Mouse (Mus musculus) MEL (cell line): ENCODE results near the gene Atg7. TPM values are rescaled to one million over a fixed set of nuclear protein-coding genes. Genes with fewer than 3 reads are reported as not detected.

Experiments used
- DNase-seq: peaks from one replicate; pipeline ENCODE4 v3.0.0; 2011; ENCODE audit warnings: low read depth, low spot score
- H3K27ac ChIP-seq: 2 replicates; pipeline ENCODE4 v1.5.1; 2012; ENCODE audit warnings: low read depth, mild to moderate bottlenecking, control low read depth, low read length, moderate library complexity; ENCODE audit not compliant: control insufficient read depth
- H3K27me3 ChIP-seq, 2 experiments: fragments of 150-350 bp in 1 of 2; sonication (generic) in 1 of 2; 2 replicates each; pipeline ENCODE4 v1.6.1; 2012; ENCODE audit warnings: low read length in 2 of 2, mild to moderate bottlenecking in 2 of 2, improper control_type of control experiment in 1 of 2, moderate library complexity in 1 of 2; ENCODE audit not compliant: insufficient read depth in 2 of 2, control insufficient read depth in 1 of 2
- H3K36me3 ChIP-seq, 2 experiments: 2 replicates each; pipeline ENCODE4 v1.6.1; 2012 to 2014; ENCODE audit warnings: low read length in 2 of 2, improper control_type of control experiment in 1 of 2, inconsistent platforms in 1 of 2, mild to moderate bottlenecking in 1 of 2; ENCODE audit not compliant: insufficient read depth in 2 of 2, control insufficient read depth in 1 of 2
- H3K4me1 ChIP-seq, 2 experiments: fragments of 150-350 bp in 1 of 2; sonication (generic) in 1 of 2; 2 replicates each; pipeline ENCODE4 v1.6.1; 2012; ENCODE audit warnings: low read length in 2 of 2, improper control_type of control experiment in 1 of 2, mild to moderate bottlenecking in 1 of 2; ENCODE audit not compliant: insufficient read depth in 2 of 2, control insufficient read depth in 1 of 2
- H3K4me3 ChIP-seq, 2 experiments: fragments of 150-350 bp in 1 of 2; sonication (generic) in 1 of 2; 2 replicates each; pipeline ENCODE4 v1.5.1; 2012; ENCODE audit warnings: low read depth in 2 of 2, low read length in 2 of 2, mild to moderate bottlenecking in 2 of 2, moderate library complexity in 2 of 2, control low read depth in 1 of 2, improper control_type of control experiment in 1 of 2; ENCODE audit not compliant: control insufficient read depth in 1 of 2, insufficient read depth in 1 of 2
- H3K79me2 ChIP-seq: 2 replicates; pipeline ENCODE4 v1.6.1; 2012; ENCODE audit warnings: mild to moderate bottlenecking, low read length, moderate library complexity; ENCODE audit not compliant: control insufficient read depth, poor library complexity, insufficient read depth
- H3K9ac ChIP-seq: 2 replicates; pipeline ENCODE4 v1.6.1; 2012; ENCODE audit warnings: low read depth, mild to moderate bottlenecking, control low read depth, low read length, moderate library complexity; ENCODE audit not compliant: control insufficient read depth, poor library complexity, severe bottlenecking
- H3K9me3 ChIP-seq: fragments of 150-350 bp; sonication (generic); replicated peaks from 2 replicates; pipeline ENCODE4 v1.6.1; 2012; ENCODE audit warnings: mild to moderate bottlenecking, low read length, improper control_type of control experiment, moderate library complexity; ENCODE audit not compliant: insufficient read depth
- CHD2 ChIP-seq: IDR thresholded peaks from 2 replicates; pipeline ENCODE4 v1.6.1; 2011; ENCODE audit warnings: low read length, improper control_type of control experiment
- EP300 ChIP-seq, 2 experiments: IDR thresholded peaks; 2 replicates each; pipeline ENCODE4 v1.6.1; 2011; ENCODE audit warnings: improper control_type of control experiment in 2 of 2, low read length in 2 of 2, low read depth in 1 of 2, mild to moderate bottlenecking in 1 of 2
- ETS1 ChIP-seq: IDR thresholded peaks from 2 replicates; pipeline ENCODE4 v1.6.1; 2012; ENCODE audit warnings: low read depth, mild to moderate bottlenecking, inconsistent platforms, low read length, improper control_type of control experiment, moderate library complexity
- GATA1 ChIP-seq: IDR thresholded peaks from 2 replicates; pipeline ENCODE4 v1.6.1; 2011; ENCODE audit warnings: low read depth, low read length, improper control_type of control experiment
- HCFC1 ChIP-seq: IDR thresholded peaks from 2 replicates; pipeline ENCODE4 v1.6.1; 2012; ENCODE audit warnings: low read depth, mild to moderate bottlenecking, inconsistent platforms, low read length, improper control_type of control experiment, moderate library complexity
- JUND ChIP-seq: IDR thresholded peaks from 2 replicates; pipeline ENCODE4 v1.6.1; 2011; ENCODE audit warnings: low read depth, mild to moderate bottlenecking, improper control_type of control experiment, low read length
- MEF2A ChIP-seq: IDR thresholded peaks from 2 replicates; pipeline ENCODE4 v1.6.1; 2014; ENCODE audit warnings: low read depth, mild to moderate bottlenecking, inconsistent platforms, low read length, improper control_type of control experiment; ENCODE audit not compliant: poor library complexity, insufficient replicate concordance, severe bottlenecking; ENCODE audit errors: extremely low read depth
- MXI1 ChIP-seq: IDR thresholded peaks from 2 replicates; pipeline ENCODE4 v1.6.1; 2011; ENCODE audit warnings: mild to moderate bottlenecking, low read depth, low read length, improper control_type of control experiment
- NRF1 ChIP-seq: IDR thresholded peaks from 2 replicates; pipeline ENCODE4 v1.6.1; 2014; ENCODE audit warnings: low read depth, mild to moderate bottlenecking, inconsistent platforms, low read length, improper control_type of control experiment, moderate library complexity; ENCODE audit not compliant: poor library complexity, insufficient read depth, severe bottlenecking
- RCOR1 ChIP-seq: IDR thresholded peaks from 2 replicates; pipeline ENCODE4 v1.6.1; 2012; ENCODE audit warnings: low read depth, mild to moderate bottlenecking, inconsistent platforms, low read length, improper control_type of control experiment
- SIN3A ChIP-seq: IDR thresholded peaks from 2 replicates; pipeline ENCODE4 v1.6.1; 2012; ENCODE audit warnings: low read length, improper control_type of control experiment, inconsistent platforms
- SMC3 ChIP-seq: IDR thresholded peaks from 2 replicates; pipeline ENCODE4 v1.6.1; 2011; ENCODE audit warnings: low read depth, low read length, improper control_type of control experiment
- TBP ChIP-seq: IDR thresholded peaks from 2 replicates; pipeline ENCODE4 v1.8.0; 2011; ENCODE audit warnings: low read depth, low read length, improper control_type of control experiment
- UBTF ChIP-seq: IDR thresholded peaks from 2 replicates; pipeline ENCODE4 v1.6.1; 2012; ENCODE audit warnings: low read depth, mild to moderate bottlenecking, inconsistent platforms, low read length, improper control_type of control experiment, moderate library complexity, borderline replicate concordance; ENCODE audit not compliant: insufficient read depth
- ZC3H11A ChIP-seq: IDR thresholded peaks from 2 replicates; pipeline ENCODE4 v1.6.1; 2012; ENCODE audit warnings: low read depth, mild to moderate bottlenecking, inconsistent platforms, low read length, improper control_type of control experiment
- ZKSCAN1 ChIP-seq: IDR thresholded peaks from 2 replicates; pipeline ENCODE4 v1.6.1; 2012; ENCODE audit warnings: low read depth, mild to moderate bottlenecking, inconsistent platforms, low read length, improper control_type of control experiment, moderate library complexity
- ZMIZ1 ChIP-seq: IDR thresholded peaks from 2 replicates; pipeline ENCODE4 v1.6.1; 2012; ENCODE audit warnings: low read depth, mild to moderate bottlenecking, inconsistent platforms, low read length, improper control_type of control experiment, moderate library complexity
- ZNF384 ChIP-seq: IDR thresholded peaks from 2 replicates; pipeline ENCODE4 v1.6.1; 2012; ENCODE audit warnings: low read depth, mild to moderate bottlenecking, inconsistent platforms, low read length, improper control_type of control experiment
- polyA plus RNA-seq, 2 experiments: library from polyadenylated mRNA; stranded (reverse) in 1 of 2; unstranded in 1 of 2; fragments of >175 nt in 1 of 2; fragments of >200 nt in 1 of 2; gene quantifications; 2 replicates each; pipeline versions ENCODE4 v1.2.1 to v1.2.4; 2012; ENCODE audit warnings: low replicate concordance in 2 of 2, low read depth in 1 of 2; ENCODE audit not compliant: insufficient read length in 2 of 2, insufficient read depth in 1 of 2, missing spikeins in 1 of 2
- total RNA-seq: library from RNA; depleted of rRNA; stranded (reverse); fragments of 300-350 nt; gene quantifications from 2 replicates; pipeline ENCODE4 v1.2.3, GENCODE M21; 2012

Atg7 gene
- total and polyA plus RNA-seq, 3 experiments = 14.6 TPM; not detected in 1

- no peak overlapping the region for H3K9ac ChIP-seq
- no peaks in the 10 kb centered on the region for H3K79me2 ChIP-seq
- DNase-seq = no peak
- no peaks in the 10 kb centered on the region for H3K36me3 ChIP-seq
- H3K9me3 ChIP-seq = no peaks in the 10 kb centered on the region
- H3K4me1 ChIP-seq = no peaks in the 10 kb centered on the region
- H3K4me3 ChIP-seq = no peak overlapping the region
- H3K27ac ChIP-seq = no peak overlapping the region
- no peaks in the 10 kb centered on the region for H3K27me3 ChIP-seq
- peak; percentile 74 for TF ChIP-seq ZNF384
- peak; percentile 55 for TF ChIP-seq GATA1
- no peak for TF ChIP-seq MEF2A
These were observed 213.6 kb downstream of the Atg7 start for GRCm38 (mm10) chr6:114856501-114856900.

GRCm38 (mm10) chr6:114857996-114858721, 215.3 kb downstream of the Atg7 start:
- no peaks in the 10 kb centered on the region for H3K79me2 ChIP-seq
- DNase-seq = no peak
- H3K4me3 ChIP-seq = no peak overlapping the region
- no peaks in the 10 kb centered on the region for H3K4me1 ChIP-seq
- H3K27ac ChIP-seq = no peak overlapping the region
- TF ChIP-seq JUND (no peak), ETS1 (no peak), ZC3H11A (no peak), MXI1 (no peak), SMC3 (no peak), RCOR1 (no peak), HCFC1 (no peak), TBP (no peak), CHD2 (no peak), ZKSCAN1 (no peak), NRF1 (no peak), ZMIZ1 (no peak), SIN3A (no peak), EP300 (IDR thresholded peaks at IDR 0.05; ENCODE audit: low read depth in 1 of 2, low read length in 2 of 2) (no peak), UBTF (no peak)
- TF ChIP-seq, all 39 proteins: peak for 0
- Histone ChIP-seq H3K36me3 (no peaks in the 10 kb centered on the region), H3K9me3 (no peaks in the 10 kb centered on the region), H3K27me3 (no peaks in the 10 kb centered on the region), H3K9ac (no peak overlapping the region)
